Mouse (Mus musculus) myocyte (in vitro differentiated cells): ENCODE measurements around the gene Ttc32.

ENCODE experiments used
- CEBPB ChIP-seq: IDR thresholded peaks from 2 replicates; pipeline ENCODE4 v1.6.1; 2011; ENCODE audit warnings: mild to moderate bottlenecking, moderate library complexity; ENCODE audit not compliant: poor library complexity, insufficient read depth, severe bottlenecking
- E2F4 ChIP-seq: IDR thresholded peaks from one replicate; pipeline ENCODE4 v1.6.1; 2011; ENCODE audit warnings: mild to moderate bottlenecking, control low read depth, moderate library complexity; ENCODE audit not compliant: insufficient read depth
- MAX ChIP-seq: IDR thresholded peaks from one replicate; pipeline ENCODE4 v1.6.1; 2011; ENCODE audit warnings: low read depth, mild to moderate bottlenecking, control low read depth
- POLR2A ChIP-seq: IDR thresholded peaks from one replicate; pipeline ENCODE4 v1.6.1; 2011; ENCODE audit warnings: low read depth, mild to moderate bottlenecking, control low read depth, moderate library complexity; ENCODE audit not compliant: insufficient read length
- REST ChIP-seq: IDR thresholded peaks from one replicate; pipeline ENCODE4 v1.6.1; 2011; ENCODE audit warnings: mild to moderate bottlenecking, control low read depth, moderate library complexity; ENCODE audit not compliant: insufficient read depth, insufficient read length
- TCF12 ChIP-seq: IDR thresholded peaks from one replicate; pipeline ENCODE4 v1.6.1; 2011; ENCODE audit warnings: mild to moderate bottlenecking, control low read depth; ENCODE audit not compliant: poor library complexity, insufficient read depth, severe bottlenecking
- TCF3 ChIP-seq: IDR thresholded peaks from one replicate; pipeline ENCODE4 v1.6.1; 2011; ENCODE audit warnings: low read depth, control low read depth; ENCODE audit not compliant: insufficient read length

DNA sequence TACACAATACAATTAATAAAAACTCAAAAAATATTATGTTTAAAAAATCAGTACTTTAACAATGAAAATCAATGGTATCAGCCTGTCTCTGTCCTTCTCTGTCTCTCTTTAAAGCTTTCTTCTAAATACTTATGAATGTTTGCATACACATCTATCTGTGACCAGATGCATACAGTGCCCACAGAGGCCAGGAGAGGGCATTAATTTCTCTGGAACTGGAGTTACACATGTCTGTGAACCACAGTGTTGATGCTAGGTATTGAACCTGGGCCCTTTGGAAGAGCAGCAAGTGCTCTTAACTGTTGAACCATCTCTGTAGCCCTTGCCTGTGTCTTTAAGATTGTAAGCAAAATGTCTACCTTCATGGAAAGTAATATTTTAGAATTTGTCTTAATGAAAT is 3.3 kb downstream of the Ttc32 start:
- TF ChIP-seq MAX: no peak
- no peak for TF ChIP-seq REST
- TF ChIP-seq POLR2A: no peak
- no peak for TF ChIP-seq TCF12
- no peak for TF ChIP-seq CEBPB
- no peak for TF ChIP-seq E2F4
- no peak for TF ChIP-seq TCF3
